Mouse (Mus musculus) limb, embryonic 14.5 days (tissue): ENCODE results near the gene Cdc7. TPM values are rescaled to one million over a fixed set of nuclear protein-coding genes. Genes with fewer than 3 reads are reported as not detected.
A peak's percentile ranks its signal among the peaks of the same experiment; 100 is the strongest.

Experiments used
- ATAC-seq: fragments of 200-750 bp; cut with Nextera tagmentation; 2 replicates; pipeline ENCODE4 v1.8.0; 2017; ENCODE audit warnings: low read depth, moderate number of reproducible peaks, moderate TSS enrichment; ENCODE audit not compliant: low FRiP score
- DNase-seq: peaks from one replicate; pipeline ENCODE4 v3.0.0-alpha.2; 2015; ENCODE audit warnings: low spot score
- H3K27ac ChIP-seq: fragments of 300-500 bp; sonication (generic); replicated peaks from 2 replicates; pipeline ENCODE4 v1.5.1; 2014; ENCODE audit warnings: low read depth, mild to moderate bottlenecking, low read length, moderate library complexity, mixed read lengths
- H3K27me3 ChIP-seq: fragments of 300-500 bp; sonication (generic); 2 replicates; pipeline ENCODE4 v1.6.1; 2014; ENCODE audit warnings: low read length, mixed read lengths; ENCODE audit not compliant: control insufficient read depth, insufficient read depth
- H3K36me3 ChIP-seq: fragments of 300-500 bp; sonication (generic); 2 replicates; pipeline ENCODE4 v1.6.1; 2014; ENCODE audit warnings: mild to moderate bottlenecking, low read length, moderate library complexity, mixed read lengths; ENCODE audit not compliant: control insufficient read depth, insufficient read depth
- H3K4me1 ChIP-seq: fragments of 300-500 bp; sonication (generic); 2 replicates; pipeline ENCODE4 v1.6.1; 2014; ENCODE audit warnings: antibody characterized with exemption, low read length, mixed read lengths; ENCODE audit not compliant: control insufficient read depth, insufficient read depth
- H3K4me2 ChIP-seq: fragments of 300-500 bp; sonication (generic); replicated peaks from 2 replicates; pipeline ENCODE4 v1.6.1; 2014; ENCODE audit warnings: low read depth, mild to moderate bottlenecking, low read length, moderate library complexity; ENCODE audit not compliant: severe bottlenecking
- H3K4me3 ChIP-seq: fragments of 300-500 bp; sonication (generic); replicated peaks from 2 replicates; pipeline ENCODE4 v1.5.1; 2014; ENCODE audit warnings: low read length
- H3K9ac ChIP-seq: fragments of 300-500 bp; sonication (generic); 2 replicates; pipeline ENCODE4 v1.6.1; 2014; ENCODE audit warnings: mild to moderate bottlenecking, low read depth, low read length, moderate library complexity; ENCODE audit not compliant: severe bottlenecking
- H3K9me3 ChIP-seq: fragments of 300-500 bp; sonication (generic); 2 replicates; pipeline ENCODE4 v1.6.1; 2016; ENCODE audit warnings: low read length; ENCODE audit not compliant: control insufficient read depth
- POLR2A ChIP-seq: fragments of 200-500 bp; IDR thresholded peaks from 2 replicates; pipeline ENCODE4 v1.8.0; 2012; ENCODE audit warnings: inconsistent platforms, mild to moderate bottlenecking, moderate library complexity, borderline replicate concordance; ENCODE audit not compliant: insufficient read depth, insufficient read length; ENCODE audit errors: extremely low read depth
- WGBS: fragments of 180-500 bp; shearing (Covaris S2); extraction: QIAGEN DNeasy Blood & Tissue Kit; methylation state at CpG from one replicate; pipeline ENCODE4 v1.1.7; 2014; 5-methylcytosine and 5-hydroxymethylcytosine counted together
- polyA plus RNA-seq, 2 experiments: library from polyadenylated mRNA; depleted of rRNA in 1 of 2; stranded (reverse) in 1 of 2; unstranded in 1 of 2; fragments of >200 nt; fragmentation: Nextera tagmentation in 1 of 2; extraction: Ambion mirVana in 1 of 2; gene quantifications; 2 replicates each; pipeline versions ENCODE4 v1.2.1 to v1.2.3; 2012 to 2014

Cdc7 gene
- polyA plus RNA-seq, 2 experiments, result 39.8 to 65.8 TPM

DNA sequence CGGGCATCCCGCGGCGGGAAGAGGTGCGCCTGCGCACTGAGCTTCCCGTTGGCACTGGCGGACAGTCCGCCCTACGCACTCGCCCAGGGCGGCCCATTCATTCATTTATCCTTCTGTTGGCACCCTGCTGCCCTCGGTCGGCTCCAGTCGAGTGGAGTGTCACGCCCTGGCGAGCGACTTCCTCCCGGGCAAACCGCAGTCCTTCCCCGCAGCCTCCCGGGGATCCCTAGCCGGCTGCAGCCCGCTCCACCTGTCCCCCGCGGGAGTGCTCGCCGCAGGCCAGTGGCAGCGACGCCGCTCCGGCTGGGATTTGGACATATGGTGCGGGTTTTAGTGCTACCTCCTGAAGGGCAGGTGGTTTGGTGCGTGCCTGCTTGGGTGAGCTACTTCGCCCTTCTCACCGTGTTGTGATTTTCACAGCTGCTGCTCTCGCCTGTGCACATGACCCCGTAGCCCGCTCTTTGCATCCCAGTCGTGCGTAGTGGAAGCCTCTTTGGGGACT is 442 bp downstream of the Cdc7 start:
- H3K4me3 ChIP-seq, result peak overlapping the region; percentile 83
- WGBS, result 0% methylated on average over 39 of the region's 41 CpGs
- peaks cover 17% of the 10 kb centered on the region; the same call in 1 of the 2 replicates for H3K36me3 ChIP-seq

DNA sequence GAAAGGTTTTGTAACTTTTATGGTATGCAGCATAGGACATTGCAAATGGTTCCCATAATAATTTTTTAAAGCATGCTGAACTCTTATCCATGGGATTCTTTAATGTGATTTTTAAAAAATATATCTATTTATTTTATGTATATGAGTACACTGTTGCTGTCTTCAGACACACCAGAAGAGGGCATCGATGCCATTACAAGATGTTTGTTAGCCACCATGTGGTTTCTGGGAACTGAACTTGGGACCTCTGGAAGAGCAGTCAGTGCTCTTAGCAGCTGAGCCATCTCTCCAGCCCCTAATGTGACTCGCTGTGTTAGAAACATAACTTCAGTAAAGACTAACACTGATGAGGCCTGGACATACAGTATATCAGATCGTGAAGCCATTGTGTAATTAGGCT is 2.3 kb downstream of the Cdc7 start:
- Histone ChIP-seq H3K4me2 (no peak overlapping the region), H3K27me3 (no peaks in the 10 kb centered on the region), H3K36me3 (peaks cover 32% of the 10 kb centered on the region), H3K9me3 (no peaks in the 10 kb centered on the region), H3K27ac (no peak overlapping the region), H3K4me3 (no peak overlapping the region), H3K4me1 (peaks cover 8% of the 10 kb centered on the region; the same call in 1 of the 2 replicates), H3K9ac (no peak overlapping the region)
- no peak for DNase-seq
- WGBS, result 96% methylated on average over 3 of the region's 3 CpGs
- no peak for ATAC-seq
- no peak for TF ChIP-seq POLR2A

More for the DNA sequence above, 442 bp downstream of the Cdc7 start:
- peak overlapping the region; percentile 90 for H3K4me2 ChIP-seq
- DNase-seq (no peak), ATAC-seq (peak; percentile 85)
- peaks cover 8% of the 10 kb centered on the region; the same call in 1 of the 2 replicates for H3K4me1 ChIP-seq
- peak overlapping the region; percentile 73 for H3K9ac ChIP-seq
- H3K9me3 ChIP-seq, result no peaks in the 10 kb centered on the region
- no peak for TF ChIP-seq POLR2A
- H3K27me3 ChIP-seq, result no peaks in the 10 kb centered on the region
- H3K27ac ChIP-seq, result peak overlapping the region; percentile 55; the same call in 1 of the 2 replicates

DNA sequence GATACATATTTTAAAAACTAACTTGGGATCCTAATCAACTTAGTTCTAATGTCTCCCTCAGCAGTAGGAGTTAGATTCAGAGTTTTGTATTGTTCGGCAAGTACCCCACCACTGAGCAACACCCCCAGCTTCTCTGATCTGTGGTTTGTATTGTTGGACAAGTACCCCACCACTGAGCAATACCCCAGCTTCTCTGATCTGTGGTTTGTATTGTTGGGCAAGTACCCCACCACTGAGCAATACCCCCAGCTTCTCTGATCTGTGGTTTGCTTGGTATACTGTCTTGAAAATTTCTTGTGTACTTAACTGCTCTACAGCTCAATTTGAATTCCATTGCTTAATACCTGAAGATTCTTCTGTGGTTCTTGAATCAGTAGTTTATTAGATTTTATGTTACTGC is 3.5 kb downstream of the Cdc7 start:
- H3K36me3 ChIP-seq, result peaks cover 38% of the 10 kb centered on the region
- DNase-seq (no peak), ATAC-seq (no peak)
- H3K9me3 ChIP-seq, result no peaks in the 10 kb centered on the region
- no peak overlapping the region for H3K9ac ChIP-seq
- H3K4me3 ChIP-seq, result no peak overlapping the region
- H3K4me2 ChIP-seq, result no peak overlapping the region
- H3K4me1 ChIP-seq, result peaks cover 8% of the 10 kb centered on the region; the same call in 1 of the 2 replicates
- TF ChIP-seq POLR2A, result no peak
- H3K27ac ChIP-seq, result no peak overlapping the region
- no peaks in the 10 kb centered on the region for H3K27me3 ChIP-seq
- WGBS, result 84% methylated on average over 1 of the region's 1 CpGs

- no peaks in the 10 kb centered on the region for H3K9me3 ChIP-seq
- peaks cover 87% of the 10 kb centered on the region for H3K36me3 ChIP-seq
- no peak overlapping the region for H3K27ac ChIP-seq
- DNase-seq (no peak), ATAC-seq (no peak)
- 83% methylated on average over 7 of the region's 7 CpGs for WGBS
- no peak overlapping the region for H3K4me3 ChIP-seq
- no peak overlapping the region for H3K9ac ChIP-seq
- H3K4me1 ChIP-seq, result no peaks in the 10 kb centered on the region
- H3K27me3 ChIP-seq, result no peaks in the 10 kb centered on the region
- no peak for TF ChIP-seq POLR2A
- no peak overlapping the region for H3K4me2 ChIP-seq
Observed at GRCm38 (mm10) chr5:106973883-106974282, 9.8 kb downstream of the Cdc7 start.

DNA sequence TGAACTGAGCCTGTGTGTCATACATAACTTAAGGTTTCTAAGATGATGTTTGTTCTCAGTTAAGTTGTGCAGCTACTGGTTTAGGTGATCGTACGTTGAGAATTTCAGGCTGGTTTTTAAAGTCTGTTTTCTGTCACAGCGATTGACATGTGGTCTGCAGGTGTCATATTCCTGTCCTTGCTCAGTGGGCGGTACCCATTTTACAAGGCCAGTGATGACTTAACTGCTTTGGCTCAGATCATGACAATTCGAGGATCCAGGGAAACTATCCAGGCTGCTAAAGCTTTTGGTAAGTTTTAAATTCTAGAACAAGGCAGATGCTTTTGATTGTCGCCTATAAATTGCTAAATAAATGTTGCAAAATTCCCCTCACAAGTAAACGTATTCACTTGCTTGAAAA is 15.0 kb downstream of the Cdc7 start:
- no peaks in the 10 kb centered on the region for H3K9me3 ChIP-seq
- no peak for TF ChIP-seq POLR2A
- no peak overlapping the region for H3K4me3 ChIP-seq
- no peak overlapping the region for H3K4me2 ChIP-seq
- ATAC-seq, result no peak
- DNase-seq, result no peak
- no peak overlapping the region for H3K27ac ChIP-seq
- no peaks in the 10 kb centered on the region for H3K4me1 ChIP-seq
- 55% methylated on average over 7 of the region's 7 CpGs for WGBS
- H3K36me3 ChIP-seq, result peaks cover 70% of the 10 kb centered on the region
- no peaks in the 10 kb centered on the region for H3K27me3 ChIP-seq
- H3K9ac ChIP-seq, result no peak overlapping the region
